Mouse (Mus musculus) left cerebral cortex, postnatal 25 days (tissue): Measurements from ENCODE around the gene Timp2. TPM values are rescaled to one million over a fixed set of nuclear protein-coding genes. Genes with fewer than 3 reads are reported as not detected.

Experiments used
- DNase-seq, 2 experiments: peaks; one replicate each; pipeline ENCODE4 v3.0.0; 2022; ENCODE audit warnings: low spot score in 2 of 2, mixed read lengths in 1 of 2
- intact Hi-C: fragments of 180-260 bp; cut with DNase I; formaldehyde crosslinking; loops from one replicate; pipeline ENCODE4 v1.15.1; 2025
- total RNA-seq, 2 experiments: library from RNA; stranded (reverse); gene quantifications; 2 replicates each; pipeline ENCODE4 v1.2.3; 2021

Gene Timp2
- total RNA-seq, 2 experiments from 2014 or later = 254 to 273 TPM

DNA sequence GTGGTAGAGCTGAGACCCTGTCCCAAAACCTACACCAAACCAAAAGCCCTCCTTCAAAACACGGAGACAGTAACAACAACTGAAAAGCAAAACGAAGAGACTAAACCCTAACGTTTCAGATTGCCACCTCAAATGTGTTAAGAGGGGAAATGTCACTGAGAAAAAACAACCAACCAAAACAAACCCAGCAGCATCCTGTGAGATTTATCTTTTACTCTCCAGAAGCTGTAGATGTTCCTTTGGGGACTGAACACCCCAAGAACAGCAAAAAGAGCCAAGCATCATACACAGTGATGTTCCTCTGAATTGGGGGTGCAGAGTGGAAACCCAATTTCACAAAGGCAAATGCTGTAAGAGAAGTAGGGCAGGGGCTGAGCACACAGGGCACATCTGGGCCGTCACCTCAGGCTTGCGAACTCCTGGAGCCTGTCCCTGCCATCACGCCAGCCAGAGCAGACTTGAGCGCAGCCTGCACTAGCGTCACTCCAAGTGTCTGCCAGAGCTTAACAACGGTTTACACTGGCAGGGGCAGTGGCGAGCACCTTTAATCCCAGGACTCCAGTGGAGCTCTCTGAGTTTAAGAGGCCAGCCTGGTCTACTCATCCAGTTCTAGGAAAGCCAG is 89.4 kb downstream of the Timp2 start:
- intact Hi-C loops = no loop called here
- DNase-seq = no peak

DNA sequence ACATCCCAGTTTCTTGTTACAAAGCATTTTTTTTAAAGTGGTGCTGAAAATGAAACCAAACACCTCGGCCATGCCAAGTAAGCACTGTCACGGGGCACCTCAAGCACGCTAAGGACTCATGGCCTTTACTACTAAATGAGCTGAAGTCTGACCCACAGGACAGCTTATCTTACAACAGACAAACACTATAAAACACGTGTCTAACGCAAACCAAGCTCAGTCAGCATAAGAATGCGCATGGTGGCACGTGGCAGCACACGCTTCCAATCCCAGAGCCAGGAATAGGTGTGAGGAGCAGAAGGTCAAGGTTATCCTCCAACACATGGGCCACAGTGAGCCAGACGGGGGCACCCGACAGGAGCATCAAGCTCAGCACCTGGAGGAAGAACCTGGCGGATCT is 89.9 kb downstream of the Timp2 start:
- intact Hi-C loops = no loop called here
- DNase-seq = no peak

DNA sequence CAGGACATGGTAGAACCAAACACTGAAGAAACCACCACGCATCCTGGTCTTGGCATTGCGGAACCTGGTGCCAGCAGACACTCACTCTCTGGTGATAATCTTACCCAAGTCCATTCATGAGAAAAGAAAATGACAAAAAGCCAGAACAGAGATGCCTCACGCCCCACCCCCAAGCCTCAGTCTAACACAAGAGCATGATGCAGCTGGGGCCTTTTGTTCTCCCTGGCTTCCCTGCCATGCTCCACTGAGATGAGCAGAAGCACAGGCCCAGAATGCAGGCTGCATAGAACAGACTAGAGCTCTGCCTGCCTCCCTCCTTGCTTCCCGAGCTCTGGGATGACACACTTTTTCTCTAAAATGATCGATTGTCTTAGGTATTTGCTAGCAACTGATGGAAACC is 92.4 kb downstream of the Timp2 start:
- peak; percentile 26 to 45 for DNase-seq
- intact Hi-C loops = no loop called here

DNA sequence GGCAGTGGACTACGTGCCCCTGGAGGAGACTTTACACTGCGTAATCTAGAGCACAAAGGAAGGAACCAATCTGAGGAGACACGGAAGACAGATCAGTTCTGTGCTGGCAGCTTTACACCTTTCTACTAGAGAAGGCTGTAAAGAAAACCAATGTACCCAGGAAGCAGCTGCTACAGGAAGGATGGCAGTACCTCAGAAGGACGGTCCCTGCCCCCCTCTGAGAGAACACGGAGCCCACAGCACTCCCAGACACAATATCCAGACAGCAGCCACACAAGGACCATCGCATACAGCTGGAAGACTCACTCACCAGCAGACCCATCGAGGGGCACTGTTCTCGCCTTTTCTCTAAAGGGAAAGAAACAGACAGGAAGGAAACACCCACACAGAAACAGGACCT is 95.5 kb downstream of the Timp2 start:
- intact Hi-C loops = no loop called here
- DNase-seq = no peak

DNA sequence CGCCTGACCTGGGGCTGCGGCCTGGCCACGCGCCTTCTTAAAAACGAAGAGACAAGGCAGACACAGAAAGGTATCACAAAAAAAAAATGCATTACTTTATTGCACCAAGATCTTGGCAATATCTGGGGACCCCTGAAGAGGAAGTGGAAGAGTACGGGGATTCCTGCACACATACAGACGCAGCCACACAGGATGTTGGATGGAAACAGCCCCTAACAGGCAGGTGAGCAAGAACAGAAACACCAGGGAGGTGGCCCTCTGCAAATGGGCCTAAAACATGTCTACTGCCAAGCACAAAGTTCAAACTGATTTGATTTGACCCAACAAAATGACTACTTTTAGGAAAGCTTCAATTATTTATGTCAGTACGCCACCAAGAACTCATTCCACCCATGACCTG is 96.0 kb downstream of the Timp2 start:
- intact Hi-C loops = no loop called here
- no peak for DNase-seq

DNA sequence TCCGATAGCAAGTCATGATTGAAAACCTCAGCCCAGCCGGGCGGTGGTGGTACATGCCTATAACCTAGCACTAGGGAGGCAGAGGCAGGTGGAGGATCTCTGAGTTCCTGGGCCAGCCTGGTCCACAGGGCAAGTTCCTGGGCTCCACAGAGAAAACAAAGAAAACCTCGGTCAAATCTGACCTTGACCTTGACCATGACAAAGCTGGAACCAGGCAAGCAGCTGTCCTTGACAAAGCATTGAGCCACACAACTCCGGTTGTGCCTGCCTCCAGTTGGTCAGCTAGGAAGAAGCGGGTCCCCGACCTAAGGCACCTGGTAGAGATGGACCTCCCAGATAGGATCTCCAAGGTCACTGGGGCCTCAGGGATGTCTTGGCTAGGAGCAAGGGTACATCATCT is 99.2 kb downstream of the Timp2 start:
- intact Hi-C loops = no loop called here
- no peak for DNase-seq

DNA sequence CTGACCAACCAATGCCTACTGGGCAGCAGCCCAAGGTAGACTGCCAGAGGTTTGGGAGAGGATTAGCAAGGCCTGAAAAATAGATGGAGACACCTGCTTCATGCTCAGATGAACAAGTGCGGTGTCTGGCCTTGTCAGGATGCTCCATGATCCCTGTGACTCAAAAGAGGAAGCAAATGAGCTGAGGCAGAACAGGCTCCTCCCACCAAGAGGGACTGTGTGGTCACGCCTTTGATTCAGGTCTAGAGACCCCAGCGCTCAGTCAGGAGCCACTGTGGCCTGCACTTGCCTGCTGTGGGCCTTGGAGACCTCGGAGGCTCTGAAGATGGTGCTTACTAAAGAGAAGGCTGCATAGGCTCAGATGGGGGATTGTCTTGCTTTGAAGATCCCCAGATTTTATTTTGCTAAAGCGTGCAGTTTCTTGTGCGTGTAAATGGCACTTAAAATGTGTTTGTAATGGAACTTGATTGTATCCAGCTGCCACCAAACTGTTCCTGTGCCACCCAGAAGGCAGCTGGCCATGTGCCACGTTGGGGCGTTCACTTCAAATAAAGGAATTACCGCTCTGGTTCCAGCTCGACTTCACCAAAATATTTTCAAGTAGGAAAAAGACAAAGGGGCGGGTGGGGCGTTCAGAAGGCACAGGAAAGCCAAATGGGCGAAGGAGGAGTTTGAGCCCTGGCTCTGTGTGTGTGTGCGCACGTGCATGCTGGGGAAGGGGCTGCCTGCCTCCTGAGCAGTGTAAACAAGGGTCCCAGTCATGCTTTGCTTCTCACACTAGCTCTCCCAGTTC is 101.2 kb downstream of the Timp2 start:
- peak; percentile 51 to 58 for DNase-seq
- intact Hi-C loops = no loop called here

DNA sequence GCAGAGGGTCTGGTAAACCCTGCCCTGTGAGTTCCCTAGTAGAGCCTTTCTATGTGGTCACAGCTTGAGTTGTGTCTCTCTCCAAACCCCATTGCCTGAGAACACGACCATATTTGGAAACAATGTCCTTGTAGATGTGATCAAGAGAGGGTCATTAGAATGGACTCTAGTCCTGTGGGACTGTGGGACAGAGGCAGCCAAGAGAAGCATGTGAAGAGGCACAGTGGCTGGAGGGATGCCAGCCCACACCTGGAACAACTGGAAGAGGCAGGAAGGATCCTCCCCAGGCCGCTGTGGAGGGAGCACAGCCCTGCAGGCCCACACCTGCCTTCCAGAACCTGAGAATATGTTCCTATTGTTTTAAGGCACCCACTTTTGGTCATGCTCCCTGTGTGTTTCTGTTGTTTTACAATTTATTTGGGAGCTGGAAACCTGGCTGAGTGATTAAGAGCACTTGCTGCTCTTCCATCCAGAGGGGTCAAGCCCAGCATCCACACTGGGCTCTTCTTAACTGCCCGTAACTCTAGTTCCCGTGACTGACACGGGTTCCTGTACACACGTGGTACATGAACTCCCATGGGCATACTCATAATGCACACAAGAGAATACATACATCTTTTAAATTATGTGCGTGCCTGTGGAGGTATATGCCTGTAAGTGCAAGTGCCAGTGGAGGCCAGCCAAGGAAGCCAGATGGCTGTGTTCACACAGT is 101.9 kb downstream of the Timp2 start:
- intact Hi-C loops = no loop called here
- no peak for DNase-seq

Other genes with a start within 250 kb of the Timp2 start
- gene Dnah17, start 225.1 kb downstream of the Timp2 start, total RNA-seq = under 1 TPM; 0.05 to 0.14 TPM
- gene Cyth1, start 107.1 kb downstream of the Timp2 start, total RNA-seq = 10 to 100 TPM; 64.9 to 70.1 TPM
- gene Usp36, start 65.5 kb downstream of the Timp2 start, total RNA-seq = 10 to 100 TPM; 23.5 to 29.6 TPM
- gene Cep295nl, start 13.2 kb downstream of the Timp2 start, total RNA-seq = 1 to 10 TPM in 1 of 2 experiments, under 1 TPM in 1; 0.66 to 1.2 TPM
- gene Lgals3bp, start 46.4 kb upstream of the Timp2 start, total RNA-seq = 10 to 100 TPM; 14.2 to 15.2 TPM
- 10 to 100 TPM; 37.4 to 40.7 TPM for gene Cant1, start 63.3 kb upstream of the Timp2 start, total RNA-seq
- 1 to 10 TPM; 3.6 to 4.2 TPM for gene C1qtnf1, start 72.5 kb upstream of the Timp2 start, total RNA-seq
- gene Engase, start 121.1 kb upstream of the Timp2 start, total RNA-seq = 10 to 100 TPM; 10.3 to 10.6 TPM